Mouse (Mus musculus): Measurements from ENCODE around the gene Phlda3. TPM values are rescaled to one million over a fixed set of nuclear protein-coding genes. Genes with fewer than 3 reads are reported as not detected.

The Phlda3 gene
- polyA plus RNA-seq, 1 experiment from 2014 or later, result 80.5 TPM

Other genes starting within 250 kb of the Phlda3 start
- gene Nav1, start 158.8 kb upstream of the Phlda3 start, polyA plus RNA-seq (2015; fragmentation: Nextera tagmentation; extraction: Ambion mirVana), result 11.2 and 12.9 TPM in 2 replicates
- gene Csrp1, start 46.1 kb upstream of the Phlda3 start, polyA plus RNA-seq (2015; fragmentation: Nextera tagmentation; extraction: Ambion mirVana), result 229 and 245 TPM in 2 replicates
- gene Tnni1, start 13.3 kb downstream of the Phlda3 start, polyA plus RNA-seq (2015; fragmentation: Nextera tagmentation; extraction: Ambion mirVana), result 6.2 and 84.9 TPM in 2 replicates
- gene Lad1, start 52.5 kb downstream of the Phlda3 start, polyA plus RNA-seq (2015; fragmentation: Nextera tagmentation; extraction: Ambion mirVana), result 109 and 142 TPM in 2 replicates
- gene Tnnt2, start 70.2 kb downstream of the Phlda3 start, polyA plus RNA-seq (2015; fragmentation: Nextera tagmentation; extraction: Ambion mirVana), result 40.8 and 48.4 TPM in 2 replicates
- 49.8 and 67.2 TPM in 2 replicates for gene Pkp1, start 153.1 kb downstream of the Phlda3 start, polyA plus RNA-seq (2015; fragmentation: Nextera tagmentation; extraction: Ambion mirVana)
- 0.12 TPM in 2 replicates for gene Igfn1, start 240.2 kb downstream of the Phlda3 start, polyA plus RNA-seq (2015; fragmentation: Nextera tagmentation; extraction: Ambion mirVana)
- 145 and 157 TPM in 2 replicates for gene Tmem9, start 242.0 kb downstream of the Phlda3 start, polyA plus RNA-seq (2015; fragmentation: Nextera tagmentation; extraction: Ambion mirVana)

Data from stomach, embryonic 16.5 days (tissue).